Mouse (Mus musculus) ovary, postnatal 10 days (tissue): ENCODE measurements around the gene Leng8.
A peak's percentile ranks its signal among the peaks of the same experiment; 100 is the strongest.

Experiments
- DNase-seq: peaks from one replicate; pipeline ENCODE4 v3.0.0; 2022; ENCODE audit warnings: low spot score

Leng8 gene

DNA sequence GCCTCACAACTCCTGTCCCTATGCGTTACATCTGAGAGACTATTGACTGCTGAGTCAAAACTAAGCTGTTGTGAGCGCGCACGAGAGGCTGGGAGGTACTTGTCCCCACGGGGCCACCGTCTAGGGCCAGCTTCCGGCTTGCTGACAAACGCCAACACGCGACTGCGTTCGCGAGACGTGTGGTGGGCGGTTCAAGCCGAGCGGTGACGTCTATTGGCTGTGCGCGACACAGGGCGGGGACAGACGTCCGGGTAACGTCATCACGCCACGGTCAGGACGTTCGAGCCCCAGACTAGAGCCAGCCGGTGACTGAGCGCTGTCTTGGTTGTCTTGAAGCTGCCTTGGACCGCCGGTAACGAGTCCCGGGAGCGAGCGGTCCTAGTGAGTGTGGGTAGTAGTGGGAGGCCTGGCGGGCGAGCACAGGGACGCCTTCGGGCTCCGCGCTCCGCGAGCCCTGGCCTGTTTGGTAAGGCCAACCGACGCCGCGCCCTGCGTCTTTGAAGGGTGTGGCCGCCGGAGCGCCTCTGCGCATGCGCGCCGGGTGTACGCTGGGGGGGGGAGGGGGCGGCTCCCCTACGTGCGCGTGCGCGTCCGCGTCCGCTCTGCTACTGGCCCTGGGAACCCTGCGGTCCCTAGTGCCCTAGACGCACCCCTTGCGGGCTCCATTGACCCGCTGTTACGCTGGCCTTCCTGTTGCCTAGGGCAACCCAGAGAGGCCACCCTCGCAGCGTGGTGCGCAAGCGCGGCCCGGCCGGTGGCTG lies at the start of gene Leng8:
Gene Leng8, plus strand, starts transcription at position 269 of the 761 bp plus-strand sequence.
- peak; percentile 97 for DNase-seq

DNA sequence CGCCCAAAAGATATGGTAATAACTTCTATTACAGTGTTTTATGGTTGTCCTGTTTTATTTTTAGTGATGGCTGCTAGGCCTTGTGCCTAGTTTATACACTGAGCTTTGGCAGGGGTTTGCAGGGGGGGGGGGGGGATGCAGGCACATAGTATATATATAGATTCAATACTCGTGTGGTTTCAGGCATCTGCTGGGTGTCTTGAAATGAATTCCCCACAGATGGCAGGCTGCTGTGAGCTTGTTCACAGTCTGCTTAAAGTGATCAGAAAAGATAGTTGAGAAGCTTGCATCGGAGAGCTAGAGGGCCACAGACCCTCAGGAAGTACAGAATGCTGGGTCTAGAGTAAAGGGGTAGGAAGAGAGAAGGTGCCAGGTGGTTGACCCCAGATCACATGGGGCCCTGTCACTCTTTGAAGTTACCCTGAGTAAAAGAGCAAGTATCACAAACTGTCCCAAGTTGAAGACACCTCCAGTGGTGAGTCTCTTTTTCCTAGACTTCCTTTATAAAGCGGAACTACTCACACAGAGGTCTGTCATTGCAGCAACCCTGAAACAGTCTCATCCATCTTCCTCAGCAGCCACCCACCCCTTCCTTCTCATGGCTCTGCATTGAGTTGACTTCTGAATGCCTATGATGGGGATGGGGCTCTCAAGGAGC lies 49.5 kb upstream of the Leng8 start:
- no peak for DNase-seq

DNA sequence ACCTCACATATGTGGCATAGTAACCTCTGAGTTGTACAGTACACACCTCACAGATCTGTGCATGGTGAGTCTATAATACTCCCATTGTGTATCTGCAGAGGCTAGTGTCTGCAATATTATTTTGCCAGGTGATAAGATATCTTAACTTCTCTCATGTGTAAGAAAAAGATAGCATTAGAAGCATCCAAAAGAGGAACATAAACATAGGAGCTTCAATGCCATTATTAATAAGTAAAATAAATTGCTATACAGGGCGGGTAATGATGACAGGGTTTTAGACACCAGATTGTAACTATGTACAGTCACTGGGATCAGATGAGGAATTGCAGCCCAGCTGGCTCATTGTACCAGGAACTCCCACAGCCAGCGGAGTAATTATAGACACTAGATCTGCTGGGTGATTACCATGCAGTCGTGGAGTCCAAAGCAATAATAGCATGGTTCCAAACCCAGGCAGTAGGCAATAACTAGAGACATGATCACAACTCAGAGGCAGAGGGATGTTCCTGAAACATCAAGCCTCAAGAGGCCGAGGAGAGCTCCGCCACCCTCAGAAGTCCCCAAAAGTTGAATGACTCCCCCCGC lies 48.9 kb upstream of the Leng8 start:
- no peak for DNase-seq

DNA sequence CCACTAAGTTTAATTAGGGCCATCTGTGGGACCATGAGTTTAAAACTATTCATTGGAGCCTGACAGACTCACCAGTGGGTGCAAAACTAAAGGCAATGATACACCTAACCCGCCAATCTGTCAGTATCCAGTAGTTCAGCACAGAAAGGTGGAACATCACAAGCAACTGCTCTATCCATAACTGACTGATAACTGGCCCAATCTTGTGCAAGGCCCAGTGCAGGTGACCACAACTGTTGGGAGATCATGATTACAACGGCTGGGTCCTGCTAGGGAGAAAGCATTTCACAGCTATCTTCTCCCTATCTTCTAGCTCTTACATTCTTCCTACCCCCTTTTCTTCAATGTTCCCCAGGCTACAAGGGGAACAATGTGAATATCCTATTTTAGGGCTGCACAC lies 48.2 kb upstream of the Leng8 start:
- DNase-seq = no peak

DNA sequence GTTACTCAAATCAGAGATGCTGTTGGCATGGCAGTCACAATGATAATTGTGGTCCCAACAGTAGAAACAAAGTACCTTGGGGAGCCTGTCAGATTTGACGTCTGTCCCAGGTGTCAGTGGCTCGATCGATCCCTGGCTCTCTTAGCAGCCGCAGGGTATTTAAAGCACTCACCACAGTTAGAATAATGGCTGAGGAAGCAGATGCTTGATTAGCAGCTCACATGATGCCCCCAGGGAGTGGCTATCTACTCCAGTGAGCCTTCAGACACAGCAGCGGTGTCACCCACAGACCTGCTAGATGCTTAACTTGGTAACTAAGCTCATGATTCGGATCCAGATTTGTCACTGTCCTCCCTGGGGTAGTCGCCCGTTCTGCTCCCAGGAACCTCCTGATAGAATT lies 45.7 kb upstream of the Leng8 start:
- DNase-seq = no peak

DNA sequence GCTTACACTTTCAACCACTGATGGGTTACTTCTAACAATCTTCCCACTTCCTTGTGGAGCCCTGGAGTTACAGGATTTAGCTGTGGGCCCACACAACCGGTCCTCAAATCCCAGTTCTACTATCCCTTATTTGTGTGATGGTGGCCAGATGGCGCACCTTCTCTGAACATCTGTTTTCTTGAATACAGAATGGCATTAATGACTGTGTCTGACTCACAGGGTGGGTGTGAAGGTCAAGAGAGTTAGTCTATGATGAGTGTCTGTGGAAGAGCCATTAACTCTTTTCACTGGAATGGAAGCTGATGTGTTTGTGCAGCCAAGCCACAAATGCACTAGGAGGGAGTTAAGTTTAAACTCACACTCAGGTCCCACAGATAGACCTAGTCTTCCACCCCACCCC lies 38.5 kb upstream of the Leng8 start:
- no peak for DNase-seq

DNA sequence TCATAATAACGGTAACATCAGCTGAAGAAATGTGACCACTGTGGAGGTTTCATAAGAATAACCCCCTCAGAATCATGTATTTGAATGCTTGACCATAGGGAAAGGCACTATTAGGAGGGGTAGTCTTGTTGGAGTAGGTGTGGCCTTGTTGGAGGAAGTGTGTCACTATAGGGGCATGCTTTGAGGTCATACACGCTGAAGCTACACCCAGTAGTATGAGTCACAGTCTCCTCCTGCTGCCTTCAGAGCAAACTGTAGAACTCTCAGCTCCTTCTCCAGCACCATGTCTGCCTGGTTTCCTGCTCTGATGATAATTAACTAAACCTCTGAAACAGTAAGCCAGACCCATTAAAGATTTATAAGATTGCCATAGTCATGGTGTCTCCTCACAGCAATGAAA lies 38.0 kb upstream of the Leng8 start:
- no peak for DNase-seq

DNA sequence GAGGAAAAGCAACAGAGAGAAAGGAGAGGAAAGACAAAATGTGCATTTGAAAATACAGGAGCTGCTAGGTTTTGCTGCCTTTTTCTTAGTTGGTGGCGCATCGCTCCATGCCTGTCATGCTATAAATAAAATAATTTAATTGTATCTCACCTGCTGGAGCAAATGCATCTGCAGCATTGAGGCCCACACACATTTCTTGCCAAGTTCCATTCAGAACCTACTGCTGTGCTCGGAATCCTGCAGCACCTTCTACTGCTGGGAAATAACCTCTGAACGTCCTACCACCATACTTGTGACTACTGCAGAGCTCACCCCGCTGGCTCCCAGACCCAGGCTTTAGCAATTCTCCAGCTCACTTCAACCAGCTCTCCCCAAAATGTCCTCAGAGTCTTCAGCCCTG lies 35.7 kb upstream of the Leng8 start:
- DNase-seq = no peak

DNA sequence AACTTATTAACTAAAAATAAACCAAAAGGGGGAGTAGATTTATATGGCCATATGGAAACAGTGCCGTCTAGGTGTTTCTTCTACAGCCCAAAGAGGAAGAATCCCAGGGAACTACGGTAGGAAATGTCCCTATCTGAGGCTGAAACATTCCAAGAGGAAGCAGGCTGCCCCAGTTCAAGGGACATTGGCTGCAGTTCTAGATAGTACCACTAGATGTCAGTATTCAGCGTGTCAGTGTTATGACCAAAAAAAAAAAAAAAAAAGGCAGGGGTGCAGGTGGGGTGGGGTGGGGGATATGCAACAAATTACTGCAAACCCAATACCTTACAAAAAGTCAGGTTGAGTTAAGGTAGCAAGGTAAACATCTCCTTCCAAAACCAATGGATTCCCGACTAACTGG lies 33.4 kb upstream of the Leng8 start:
- no peak for DNase-seq

DNA sequence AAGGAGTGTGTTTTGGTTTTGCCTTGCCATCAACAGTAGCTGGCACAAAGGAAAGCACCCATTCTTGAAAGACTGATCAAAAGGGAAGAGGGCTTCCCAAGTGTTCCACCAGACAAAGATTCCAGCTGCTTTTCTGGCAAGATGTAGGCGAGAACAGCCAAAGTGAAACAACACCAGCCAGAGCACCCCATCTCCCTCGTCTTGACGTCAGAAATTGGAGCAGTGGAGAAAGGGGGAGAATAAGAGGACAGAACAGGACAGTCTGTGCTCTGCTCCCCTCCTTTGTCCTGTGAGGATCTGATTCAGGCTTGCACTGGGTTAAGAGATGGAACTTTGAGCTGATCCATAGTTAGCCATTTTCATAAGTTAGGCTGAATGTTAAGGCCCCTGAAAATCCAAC lies 25.1 kb upstream of the Leng8 start:
- no peak for DNase-seq

DNA sequence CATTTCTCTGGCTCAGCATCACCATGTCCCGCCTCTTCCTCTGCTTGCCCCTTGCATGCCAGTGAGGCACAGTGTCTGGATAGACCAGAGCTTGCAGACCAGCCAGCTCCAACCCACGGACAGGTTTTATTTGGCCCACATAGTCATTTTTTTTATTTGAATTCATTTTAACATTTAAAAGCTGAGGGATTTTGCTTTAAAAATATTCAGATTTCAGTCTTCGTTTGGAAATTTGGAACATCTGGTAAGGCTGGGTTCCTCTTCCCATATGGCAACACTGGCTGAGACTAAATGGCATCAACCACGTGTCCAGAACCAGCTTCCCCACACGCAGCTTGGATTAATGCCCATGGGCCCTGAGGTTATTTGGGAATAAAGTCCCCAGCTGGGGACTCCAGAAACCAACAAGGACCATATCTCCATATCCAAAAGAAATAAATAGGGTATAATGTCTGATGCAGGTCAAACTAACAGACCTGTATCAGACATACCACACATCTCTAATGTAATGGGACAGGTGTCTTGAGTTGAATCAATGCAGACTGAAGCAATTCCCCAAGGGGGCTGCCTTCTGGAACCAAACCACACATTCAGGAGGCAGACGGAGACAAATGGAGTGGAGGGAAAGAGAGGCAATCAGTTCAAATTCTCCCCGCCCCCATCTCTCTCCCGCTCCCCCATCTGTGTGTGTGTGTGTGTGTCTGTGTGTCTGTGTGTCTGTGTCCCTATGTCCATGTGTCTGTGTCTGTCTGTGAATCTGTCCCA lies 19.6 kb upstream of the Leng8 start:
- DNase-seq = no peak

DNA sequence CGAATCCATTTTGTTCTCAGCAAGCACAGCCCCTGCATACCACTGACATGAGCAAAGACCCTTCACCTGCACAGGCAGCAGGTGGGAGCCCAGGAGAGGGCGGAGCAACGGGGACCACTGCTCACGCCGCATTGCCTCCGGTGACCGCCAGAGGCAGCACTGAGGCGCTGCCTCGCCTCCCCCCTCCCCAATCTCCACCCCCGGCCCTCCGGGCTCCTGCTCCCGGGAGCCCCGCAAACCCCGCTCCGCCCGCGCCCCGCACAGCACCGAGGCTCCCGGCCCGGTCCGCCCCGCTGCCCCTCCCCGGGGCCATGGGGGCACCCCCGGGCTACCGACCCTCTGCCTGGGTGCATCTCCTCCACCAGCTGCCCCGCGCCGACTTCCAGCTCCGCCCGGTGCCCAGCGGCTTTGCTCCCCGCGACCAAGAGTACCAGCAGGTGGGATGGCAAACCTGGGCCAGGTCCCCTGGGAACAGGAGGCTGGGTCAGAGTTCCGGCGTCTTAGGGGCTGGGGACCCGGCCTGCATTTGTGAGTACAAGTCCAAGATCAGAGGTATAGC lies 17.4 kb upstream of the Leng8 start, which contains the start of gene Ttyh1:
Gene Ttyh1, plus strand, starts transcription at position 65 of the 559 bp plus-strand sequence.
- no peak for DNase-seq

DNA sequence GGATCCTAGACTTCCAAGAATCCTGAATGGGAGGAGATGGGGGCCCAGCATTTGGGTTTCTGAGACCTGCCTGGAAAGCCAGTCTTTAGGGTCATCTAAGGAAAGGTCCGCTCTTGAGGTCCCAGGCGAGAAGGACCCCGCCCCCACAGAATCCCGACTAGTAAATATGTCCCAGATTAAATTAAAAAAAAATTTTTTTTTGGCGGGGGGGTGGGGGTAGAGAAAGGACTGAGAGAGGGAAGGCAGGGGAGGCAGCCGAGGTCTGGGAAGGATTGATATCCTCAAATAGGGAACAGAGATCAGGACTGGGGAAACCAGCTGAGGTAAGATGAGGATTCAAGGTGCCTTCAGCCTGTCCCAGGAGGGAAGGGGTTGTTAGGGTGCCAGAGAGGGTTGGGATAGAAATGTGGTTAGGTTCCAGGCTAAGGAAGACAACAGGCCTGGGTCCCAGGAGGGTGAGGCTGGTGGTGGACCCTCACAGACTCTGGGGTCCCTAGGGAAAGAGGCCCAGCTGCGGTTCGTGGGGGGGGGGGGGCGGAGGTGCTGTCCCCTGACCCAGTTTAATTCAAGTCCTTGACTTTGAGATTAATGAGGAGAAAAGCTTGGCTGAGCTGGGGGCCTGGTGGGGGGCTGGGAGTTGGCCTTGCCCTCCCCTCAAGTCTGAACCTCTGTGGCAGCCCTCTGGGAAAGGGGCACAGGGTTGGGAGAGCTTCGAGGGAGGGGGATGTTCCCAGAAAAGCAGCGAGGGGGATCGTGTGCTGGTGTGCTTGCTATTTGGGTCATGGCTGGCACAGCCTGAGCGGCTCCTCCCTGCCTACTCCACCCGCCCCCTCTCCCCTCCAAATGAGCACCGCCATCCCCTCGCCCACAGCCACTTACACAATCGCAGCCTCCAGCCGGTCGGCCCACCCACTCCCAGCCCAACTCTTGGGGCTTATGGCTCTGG lies 16.6 kb upstream of the Leng8 start:
- DNase-seq = no peak

DNA sequence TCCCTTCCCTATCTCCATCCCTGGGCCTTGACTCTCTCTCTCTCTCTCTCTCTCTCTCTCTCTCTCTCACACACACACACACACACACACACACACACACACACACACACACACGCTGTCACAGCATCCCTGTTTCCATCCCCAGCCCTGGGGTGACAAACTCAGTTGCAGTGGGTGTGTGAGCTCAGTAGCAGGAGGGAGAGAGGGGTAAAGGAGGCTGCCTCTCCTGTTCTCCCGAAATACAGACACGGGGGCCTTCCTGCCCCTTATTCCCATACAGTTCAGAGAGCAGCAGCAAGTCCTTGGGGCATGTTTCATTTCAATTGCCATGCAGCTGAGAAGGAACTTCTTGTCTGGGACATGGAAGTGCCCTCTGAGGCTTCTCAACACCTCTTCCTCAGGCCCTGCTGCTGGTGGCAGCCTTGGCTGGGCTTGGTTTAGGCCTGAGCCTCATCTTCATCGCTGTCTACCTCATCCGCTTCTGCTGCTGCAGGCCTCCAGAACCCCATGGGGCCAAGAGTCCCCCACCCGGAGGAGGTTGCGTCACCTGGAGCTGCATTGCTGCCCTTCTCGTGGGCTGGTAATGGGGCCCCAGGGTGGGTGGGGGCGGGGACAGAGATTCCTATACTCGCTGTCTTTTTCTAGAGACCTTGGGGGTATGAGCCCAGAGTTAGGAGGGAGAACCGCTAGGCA lies 14.6 kb upstream of the Leng8 start:
- no peak for DNase-seq

DNA sequence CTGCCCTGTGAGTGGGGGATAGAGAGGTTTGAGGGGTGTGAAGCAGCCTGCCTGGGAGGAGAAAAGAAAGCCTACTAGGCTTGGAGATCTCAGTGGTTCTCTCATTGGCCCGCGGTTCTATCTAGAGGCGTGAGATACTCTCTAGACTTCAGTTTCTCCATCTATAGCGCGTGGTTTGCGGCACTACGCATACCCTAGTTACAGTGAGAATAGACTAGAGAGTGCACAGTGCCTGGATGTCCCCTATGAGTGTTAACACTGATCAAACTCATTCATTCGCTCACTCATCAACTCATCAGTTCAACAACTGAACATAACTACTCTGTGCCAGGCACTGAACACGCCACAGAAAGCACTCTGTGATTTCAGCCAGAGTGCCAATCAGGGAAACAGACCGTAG lies 14.1 kb upstream of the Leng8 start:
- no peak for DNase-seq

DNA sequence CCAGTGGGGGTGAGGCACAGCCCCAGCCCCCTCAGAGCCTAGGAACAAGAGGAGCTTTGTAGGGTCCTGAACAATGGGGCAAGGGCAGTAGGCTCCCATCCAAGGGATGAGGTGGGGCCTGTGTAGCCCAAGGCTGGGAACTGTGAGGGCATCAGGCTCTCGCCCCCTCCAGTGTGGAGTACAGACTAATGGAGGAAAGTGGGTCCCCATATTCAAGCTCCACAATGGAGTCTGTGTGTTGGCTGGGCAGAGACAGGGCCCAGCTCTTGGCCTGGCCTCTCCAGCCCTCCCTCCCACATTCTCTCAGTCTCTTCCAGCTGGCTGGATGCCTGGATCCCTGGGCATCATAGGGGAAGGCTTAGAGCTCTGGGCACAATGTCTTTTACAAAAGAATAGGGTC lies 13.1 kb upstream of the Leng8 start:
- no peak for DNase-seq

DNA sequence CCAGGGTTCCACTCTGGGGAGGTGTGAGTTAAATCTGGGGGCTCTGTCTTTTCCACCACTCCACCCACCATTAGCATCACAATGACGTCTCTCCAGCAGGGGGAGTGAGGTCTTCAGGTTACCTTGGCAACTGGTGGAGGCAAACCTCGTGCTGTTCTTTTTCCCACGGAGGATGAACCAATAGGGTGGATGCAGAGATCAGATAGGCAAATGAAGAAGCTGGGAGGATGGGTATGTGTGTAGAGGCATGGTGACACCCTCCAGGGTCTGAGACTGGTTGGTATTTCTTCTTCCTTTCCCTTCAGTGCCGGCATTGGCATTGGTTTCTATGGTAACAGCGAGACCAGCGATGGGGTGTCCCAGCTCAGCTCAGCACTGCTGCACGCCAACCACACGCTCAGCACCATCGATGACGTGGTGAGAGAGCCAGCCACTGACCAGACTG lies 12.5 kb upstream of the Leng8 start:
- DNase-seq = no peak

DNA sequence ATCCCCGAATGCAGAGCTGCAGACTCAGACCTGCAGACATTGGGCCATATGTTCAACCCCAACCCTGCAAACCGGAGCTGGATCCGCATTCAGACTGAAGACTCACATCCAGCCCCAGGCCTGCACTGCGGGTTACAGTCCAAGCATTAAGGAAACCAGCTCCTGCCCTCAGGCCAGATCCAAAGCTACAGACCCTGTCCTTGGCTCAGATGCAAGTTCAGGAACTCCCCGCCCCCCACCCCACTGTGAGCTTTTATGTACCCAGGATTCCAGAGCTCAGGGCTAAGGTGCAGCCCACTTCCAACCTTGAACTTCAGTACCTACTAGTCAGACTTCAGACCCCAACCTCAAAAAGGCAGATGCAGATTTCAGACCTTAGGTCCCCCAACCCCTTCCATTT lies 12.0 kb upstream of the Leng8 start:
- no peak for DNase-seq

DNA sequence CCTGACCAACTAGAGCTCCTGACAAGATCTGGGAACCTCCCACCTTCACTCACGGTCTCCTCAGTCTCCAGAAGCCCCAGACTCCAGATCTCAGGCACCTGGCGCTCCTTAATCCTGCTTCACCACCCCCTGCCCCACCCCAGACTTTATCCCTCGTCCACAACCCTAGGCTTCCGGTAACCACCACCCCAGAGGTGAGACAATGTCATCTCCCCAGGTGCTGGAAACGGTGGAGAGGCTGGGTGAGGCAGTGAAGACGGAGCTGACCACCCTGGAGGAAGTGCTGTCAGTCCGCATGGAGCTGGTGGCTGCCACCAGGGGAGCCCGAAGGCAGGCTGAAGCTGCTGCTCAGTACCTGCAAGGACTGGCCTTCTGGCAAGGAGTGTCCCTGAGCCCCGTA lies 11.5 kb upstream of the Leng8 start:
- DNase-seq = no peak

DNA sequence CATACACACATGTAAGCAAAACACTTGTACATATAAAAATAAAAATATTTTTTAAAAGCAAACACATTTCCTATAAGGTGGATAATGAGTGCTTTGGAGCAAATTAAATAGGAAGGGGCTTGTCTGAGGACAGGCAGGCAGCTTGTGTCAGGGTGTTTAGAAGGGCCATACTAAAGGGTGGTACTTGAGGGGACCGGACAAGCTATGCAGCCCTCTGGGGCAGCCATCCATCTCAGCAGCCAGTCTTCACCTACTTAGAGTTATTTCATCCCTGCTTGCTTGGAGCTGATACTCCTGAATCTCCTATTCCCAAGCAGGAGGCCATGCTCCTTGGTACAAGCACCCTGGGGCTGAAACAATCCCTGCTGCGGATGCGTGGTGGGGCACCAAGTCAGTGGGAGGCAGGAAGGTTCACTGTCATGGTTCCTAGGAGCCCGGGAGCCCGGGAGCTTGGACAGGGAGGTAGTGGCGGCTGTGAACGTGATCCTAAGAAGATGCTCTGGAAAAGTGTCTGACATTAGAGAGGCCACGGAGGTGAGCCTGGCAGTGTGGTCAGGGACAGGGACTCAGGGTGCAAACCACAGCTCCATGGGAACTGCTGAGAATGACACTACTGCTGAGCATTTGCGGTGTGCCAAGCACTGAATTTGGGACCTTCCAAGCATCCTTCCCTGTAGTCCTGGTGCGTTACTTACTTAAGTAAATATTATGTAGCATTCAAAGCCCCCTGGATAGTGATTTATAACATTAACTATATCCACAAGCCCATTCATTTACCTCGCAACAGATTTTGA lies 9.7 kb upstream of the Leng8 start:
- no peak for DNase-seq
